Mouse (Mus musculus) embryonic facial prominence, embryonic 11.5 days (tissue): ENCODE data around the gene Rpl34. TPM values are rescaled to one million over a fixed set of nuclear protein-coding genes. Genes with fewer than 3 reads are reported as not detected.

Experiments used
- ATAC-seq: fragments of 200-750 bp; cut with Nextera tagmentation; replicated peaks from 2 replicates; pipeline ENCODE4 v1.8.0; 2017; ENCODE audit warnings: low read depth; ENCODE audit not compliant: insufficient number of reproducible peaks, low FRiP score, low TSS enrichment
- DNase-seq: peaks from one replicate; pipeline ENCODE4 v3.0.0-alpha.2; 2015; ENCODE audit warnings: low spot score
- H3K27ac ChIP-seq: fragments of 300-500 bp; sonication (generic); replicated peaks from 2 replicates; pipeline ENCODE4 v1.5.1; 2014; ENCODE audit warnings: mild to moderate bottlenecking, low read depth, low read length, control low read depth
- H3K27me3 ChIP-seq: fragments of 300-500 bp; sonication (generic); 2 replicates; pipeline ENCODE4 v1.6.1; 2014; ENCODE audit warnings: mild to moderate bottlenecking, low read length, moderate library complexity, mixed read lengths; ENCODE audit not compliant: control insufficient read depth, insufficient read depth
- H3K36me3 ChIP-seq: fragments of 300-500 bp; sonication (generic); replicated peaks from 2 replicates; pipeline ENCODE4 v1.6.1; 2014; ENCODE audit warnings: low read depth, mild to moderate bottlenecking, low read length, moderate library complexity, mixed read lengths; ENCODE audit not compliant: control insufficient read depth, insufficient read depth
- H3K4me1 ChIP-seq: fragments of 300-500 bp; sonication (generic); 2 replicates; pipeline ENCODE4 v1.6.1; 2014; ENCODE audit warnings: low read length, mixed read lengths; ENCODE audit not compliant: control insufficient read depth, insufficient read depth
- H3K4me2 ChIP-seq: fragments of 300-500 bp; sonication (generic); 2 replicates; pipeline ENCODE4 v1.6.1; 2014; ENCODE audit warnings: low read depth, mild to moderate bottlenecking, control low read depth, low read length, moderate library complexity
- H3K4me3 ChIP-seq: fragments of 300-500 bp; sonication (generic); 2 replicates; pipeline ENCODE4 v1.5.1; 2014; ENCODE audit warnings: low read depth, low read length, control low read depth
- H3K9ac ChIP-seq: fragments of 300-500 bp; sonication (generic); replicated peaks from 2 replicates; pipeline ENCODE4 v1.6.1; 2014; ENCODE audit warnings: mild to moderate bottlenecking, control low read depth, low read length
- H3K9me3 ChIP-seq: fragments of 300-500 bp; sonication (generic); replicated peaks from 2 replicates; pipeline ENCODE4 v1.6.1; 2016; ENCODE audit warnings: mild to moderate bottlenecking, low read length, inconsistent platforms, mixed read lengths; ENCODE audit not compliant: control insufficient read depth
- WGBS: fragments of 180-500 bp; shearing (Covaris S2); extraction: QIAGEN DNeasy Blood & Tissue Kit; methylation state at CpG from one replicate; pipeline ENCODE4 v1.1.7; 2014; 5-methylcytosine and 5-hydroxymethylcytosine counted together
- polyA plus RNA-seq: library from polyadenylated mRNA; unstranded; fragments of >200 nt; fragmentation: Nextera tagmentation; extraction: Ambion mirVana; gene quantifications from 2 replicates; pipeline ENCODE4 v1.2.1, GENCODE M21; 2014

Rpl34 gene
- polyA plus RNA-seq, 1 experiment from 2014 or later, result 760 TPM

- WGBS, result 60% methylated on average over 10 of the region's 10 CpGs
- Histone ChIP-seq H3K4me1 (no peaks in the 10 kb centered on the region), H3K4me2 (no peak overlapping the region), H3K9ac (no peak overlapping the region), H3K36me3 (no peaks in the 10 kb centered on the region), H3K9me3 (no peaks in the 10 kb centered on the region), H3K27ac (no peak overlapping the region), H3K27me3 (no peaks in the 10 kb centered on the region), H3K4me3 (no peak overlapping the region)
- DNase-seq, result no peak
- ATAC-seq, result no peak
Measured at GRCm38 (mm10) chr3:130746673-130747619, 16.7 kb upstream of the Rpl34 start.

GRCm38 (mm10) chr3:130737652-130738361 lies 7.6 kb upstream of the Rpl34 start:
- H3K27me3 ChIP-seq, result no peaks in the 10 kb centered on the region
- no peak overlapping the region for H3K9ac ChIP-seq
- no peak for DNase-seq
- WGBS, result 59% methylated on average over 21 of the region's 21 CpGs
- ATAC-seq, result no peak
- H3K36me3 ChIP-seq, result no peaks in the 10 kb centered on the region
- no peak overlapping the region for H3K4me3 ChIP-seq
- H3K27ac ChIP-seq, result no peak overlapping the region
- no peak overlapping the region for H3K4me2 ChIP-seq
- H3K9me3 ChIP-seq, result no peaks in the 10 kb centered on the region
- no peaks in the 10 kb centered on the region for H3K4me1 ChIP-seq

- ATAC-seq (no peak), DNase-seq (no peak)
- WGBS, result 63% methylated on average over 4 of the region's 4 CpGs
- Histone ChIP-seq H3K4me1 (no peaks in the 10 kb centered on the region), H3K27ac (no peak overlapping the region), H3K36me3 (no peaks in the 10 kb centered on the region), H3K4me2 (no peak overlapping the region), H3K9ac (no peak overlapping the region), H3K9me3 (no peaks in the 10 kb centered on the region), H3K27me3 (no peaks in the 10 kb centered on the region), H3K4me3 (no peak overlapping the region)
Measured at GRCm38 (mm10) chr3:130736758-130737157, 6.6 kb upstream of the Rpl34 start.

GRCm38 (mm10) chr3:130729472-130730188 lies 568 bp downstream of the Rpl34 start:
- Histone ChIP-seq H3K4me1 (no peaks in the 10 kb centered on the region; the same call in 1 of the 2 replicates), H3K27me3 (no peaks in the 10 kb centered on the region), H3K9ac (peak overlapping the region; percentile 98), H3K36me3 (peaks cover 8% of the 10 kb centered on the region), H3K4me2 (peak overlapping the region; percentile 85), H3K9me3 (no peaks in the 10 kb centered on the region), H3K27ac (peak overlapping the region; percentile 68), H3K4me3 (peak overlapping the region; percentile 97)
- peak; percentile 58 for ATAC-seq
- peak; percentile 56 for DNase-seq
- WGBS, result under 1% methylated on average over 58 of the region's 58 CpGs

GRCm38 (mm10) chr3:130727676-130728075 lies 2.5 kb downstream of the Rpl34 start:
- no peak for ATAC-seq
- Histone ChIP-seq H3K36me3 (peaks cover 8% of the 10 kb centered on the region), H3K27me3 (no peaks in the 10 kb centered on the region), H3K4me1 (no peaks in the 10 kb centered on the region; the same call in 1 of the 2 replicates), H3K4me3 (no peak overlapping the region), H3K9me3 (no peaks in the 10 kb centered on the region), H3K4me2 (no peak overlapping the region), H3K27ac (no peak overlapping the region), H3K9ac (no peak overlapping the region)
- WGBS, result 76% methylated on average over 4 of the region's 4 CpGs
- no peak for DNase-seq

- Histone ChIP-seq H3K4me2 (no peak overlapping the region), H3K9ac (no peak overlapping the region), H3K9me3 (no peaks in the 10 kb centered on the region), H3K4me1 (no peaks in the 10 kb centered on the region; the same call in 1 of the 2 replicates), H3K27me3 (no peaks in the 10 kb centered on the region), H3K27ac (no peak overlapping the region), H3K36me3 (peaks cover 8% of the 10 kb centered on the region), H3K4me3 (no peak overlapping the region)
- no peak for DNase-seq
- WGBS, result 89% methylated on average over 1 of the region's 1 CpGs
- ATAC-seq, result no peak
Measured at GRCm38 (mm10) chr3:130727036-130727435, 3.2 kb downstream of the Rpl34 start.

- no peaks in the 10 kb centered on the region for H3K27me3 ChIP-seq
- H3K4me1 ChIP-seq, result no peaks in the 10 kb centered on the region; the same call in 1 of the 2 replicates
- H3K4me2 ChIP-seq, result no peak overlapping the region
- H3K36me3 ChIP-seq, result peaks cover 8% of the 10 kb centered on the region
- ATAC-seq (no peak), DNase-seq (no peak)
- H3K4me3 ChIP-seq, result no peak overlapping the region
- WGBS, result 81% methylated on average over 2 of the region's 2 CpGs
- no peak overlapping the region for H3K9ac ChIP-seq
- no peaks in the 10 kb centered on the region for H3K9me3 ChIP-seq
- no peak overlapping the region for H3K27ac ChIP-seq
Measured at GRCm38 (mm10) chr3:130725718-130726117, 4.5 kb downstream of the Rpl34 start.
